Mouse (Mus musculus): ENCODE data around the gene Sphk1.

DNA sequence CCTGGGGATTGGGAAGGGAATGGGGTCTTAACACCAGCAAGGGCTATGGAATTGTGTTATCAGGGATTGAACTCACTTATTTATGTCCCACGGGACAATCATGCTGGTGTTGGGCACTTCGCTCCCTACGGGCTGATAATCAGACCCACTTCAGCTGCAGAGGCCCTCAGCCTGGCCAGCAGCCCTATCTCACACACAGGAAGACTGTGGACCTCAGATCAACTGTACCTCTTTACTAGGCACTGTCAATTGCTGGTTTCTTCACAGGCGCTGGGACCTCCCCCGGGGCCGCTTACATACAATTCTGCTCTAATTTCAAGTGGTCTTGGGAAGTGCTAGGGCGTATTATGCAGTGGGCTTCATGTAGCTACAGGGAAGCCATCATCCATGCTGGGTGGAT lies 6.0 kb downstream of the Sphk1 start:
- TF ChIP-seq CTCF (IDR thresholded peaks at IDR 0.05; ENCODE audit: control insufficient read depth, insufficient read depth, insufficient replicate concordance, low read depth, low read length) (no peak), POLR2A (IDR thresholded peaks at IDR 0.05; ENCODE audit: control insufficient read depth, low read depth, low read length) (no peak)

Measured in testis, adult 2 months (tissue).